Mouse (Mus musculus) R1 (cell line): ENCODE results near the gene Gm8879.
"Not testable (repeated sequence)": the region's sequence is repeated elsewhere in the genome, so short reads cannot be mapped to it uniquely, and the experiment has no call there.

Experiments
- DNase-seq: peaks from one replicate; pipeline ENCODE4 v3.0.0-alpha.2; 2018; ENCODE audit warnings: low read depth, low spot score

Gene Gm8879

DNA sequence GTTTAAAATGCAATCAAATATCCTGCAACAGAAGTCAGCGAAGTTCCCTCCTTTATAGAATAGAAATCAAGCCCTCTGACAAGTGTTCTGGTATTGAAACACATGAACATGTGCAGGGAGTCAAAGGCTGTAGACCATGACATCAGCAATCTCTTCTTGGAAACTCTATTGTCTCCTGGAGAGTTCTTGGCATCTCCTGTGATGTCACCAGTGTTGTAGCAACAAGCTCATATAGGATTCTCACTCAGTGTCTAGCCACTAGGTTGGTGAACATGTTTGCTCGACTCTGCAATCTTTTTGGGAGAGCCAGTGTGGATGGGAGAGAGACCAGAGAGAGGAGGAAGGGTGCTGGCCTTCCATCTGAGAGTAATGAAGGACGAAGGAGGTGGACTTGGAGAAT is at the start of gene Gm8879:
TSS of gene Gm8879 (plus strand) at position 301 of the 400 bp plus-strand sequence.
- DNase-seq: not testable (repeated sequence)

GRCm38 (mm10) chr5:11138031-11138430 is 10.6 kb downstream of the Gm8879 start:
- DNase-seq: not testable (repeated sequence)
